Mouse (Mus musculus): ENCODE results near the gene A730046J19Rik.

The A730046J19Rik gene

DNA sequence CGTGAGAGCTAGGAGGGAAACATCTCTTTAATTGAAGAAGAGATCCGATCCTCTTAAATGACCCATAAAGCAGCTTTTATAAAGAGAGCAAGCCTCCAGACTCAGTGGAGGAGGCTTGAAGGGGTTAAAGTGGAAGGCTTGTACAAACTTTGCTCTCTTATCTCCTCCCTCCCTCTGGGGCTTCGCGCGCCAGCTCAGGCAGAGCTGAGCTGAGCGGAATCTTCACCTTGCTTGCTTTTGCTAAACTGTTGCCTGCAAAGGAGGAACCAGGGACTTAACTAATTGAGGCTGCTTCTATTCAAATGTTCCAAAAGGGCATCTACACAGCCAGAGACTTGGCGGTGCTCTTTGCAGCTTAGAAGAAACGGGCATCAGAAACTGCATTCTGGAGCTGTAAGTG is at the start of gene A730046J19Rik:
Gene A730046J19Rik, plus strand, starts transcription at position 173 of the 400 bp plus-strand sequence.
- ATAC-seq (ENCODE audit: low TSS enrichment) = peak; percentile 70

DNA sequence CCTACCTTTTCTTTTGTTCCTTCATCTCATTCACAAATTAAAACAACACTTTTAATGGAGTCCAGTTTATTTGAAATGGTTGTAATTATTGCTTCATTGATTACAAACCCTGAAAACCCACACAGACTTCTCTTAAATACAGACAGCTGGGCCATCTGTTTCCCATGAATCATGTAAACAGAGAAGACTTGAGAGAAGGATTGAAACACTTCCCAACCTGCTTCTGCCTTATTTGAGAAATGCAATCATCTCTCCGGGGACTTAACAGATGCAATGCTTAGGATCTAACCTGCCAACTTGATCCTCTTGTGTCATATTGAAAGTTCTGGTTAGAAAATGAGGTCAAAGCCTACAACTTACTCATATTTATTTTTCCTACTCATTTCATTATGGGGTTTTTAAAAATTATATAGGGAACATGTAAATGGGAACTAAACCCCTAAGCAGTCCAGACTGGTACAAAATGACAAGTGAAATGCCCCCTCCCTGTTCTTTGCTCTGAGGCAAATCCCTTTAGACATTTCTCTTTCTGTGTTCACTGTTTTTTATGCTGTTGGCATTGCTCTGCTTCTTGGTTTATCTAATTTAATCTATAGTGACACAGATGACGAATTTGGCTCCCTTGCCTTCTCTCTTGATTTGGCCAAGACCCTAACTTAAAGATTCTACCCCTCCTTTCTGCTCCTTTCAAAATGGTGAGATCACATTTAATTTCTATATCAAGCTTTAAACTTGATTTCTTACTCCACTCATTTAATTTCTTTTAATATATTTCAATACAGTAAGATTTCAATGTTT is 48.7 kb upstream of the A730046J19Rik start:
- ATAC-seq (ENCODE audit: low TSS enrichment) = no peak

DNA sequence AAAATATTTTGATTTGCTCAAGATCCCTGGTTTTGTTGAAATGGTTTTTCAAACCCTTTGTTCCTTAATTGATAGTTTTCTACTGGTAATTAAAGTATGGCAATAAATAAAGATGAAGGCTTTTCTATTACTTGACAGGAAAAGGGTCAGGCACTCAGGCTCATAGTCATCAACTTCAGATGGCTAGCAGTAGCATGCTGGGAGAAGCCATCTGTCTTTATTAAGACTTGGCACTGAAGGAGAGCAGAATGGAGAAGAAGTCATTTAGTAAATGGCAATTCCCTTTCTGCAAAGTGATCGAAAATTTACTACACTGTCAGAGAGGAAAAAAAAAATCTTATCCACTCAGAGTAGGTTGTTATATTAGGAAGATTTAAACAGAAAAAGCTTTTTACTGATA is 17.2 kb upstream of the A730046J19Rik start:
- no peak for ATAC-seq (ENCODE audit: low TSS enrichment)

DNA sequence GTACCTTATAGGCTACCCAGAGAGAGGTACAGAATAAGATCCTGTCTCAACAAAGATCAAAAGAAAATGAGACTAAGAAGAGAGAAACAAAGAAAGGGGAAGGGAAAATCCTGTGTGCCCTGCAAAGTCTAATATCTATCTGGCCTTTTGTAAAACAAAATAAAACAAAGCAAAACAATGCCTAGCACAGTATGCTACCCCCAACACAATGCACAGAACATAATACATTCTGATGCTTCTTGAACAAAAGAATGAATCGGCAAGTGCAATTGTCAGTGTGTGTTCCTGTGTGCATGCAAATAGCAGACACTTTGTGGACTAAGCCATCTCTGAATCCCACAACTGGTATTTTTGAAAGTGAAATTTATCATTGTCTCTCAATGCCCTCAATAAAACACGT is 3.5 kb upstream of the A730046J19Rik start:
- no peak for ATAC-seq (ENCODE audit: low TSS enrichment)

DNA sequence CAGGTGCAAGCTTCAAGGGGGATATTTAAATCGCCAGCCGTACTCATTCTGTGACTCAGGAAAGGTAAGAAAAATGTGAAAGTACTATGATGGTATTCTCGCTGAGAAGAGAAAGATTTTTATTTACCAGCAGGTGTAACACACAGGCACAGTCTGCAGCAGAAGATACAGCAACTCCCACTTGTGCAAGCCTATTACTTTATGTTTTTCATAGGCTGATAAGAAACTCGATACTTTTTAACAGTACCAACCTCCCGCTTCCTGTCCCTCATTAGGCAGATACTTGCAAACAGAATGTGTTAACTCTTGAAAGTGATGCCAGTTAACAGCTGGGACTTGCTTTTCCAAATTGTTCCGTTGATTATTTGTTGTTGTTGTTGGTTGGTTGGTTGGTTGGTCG is 616 bp downstream of the A730046J19Rik start:
- no peak for ATAC-seq (ENCODE audit: low TSS enrichment)

DNA sequence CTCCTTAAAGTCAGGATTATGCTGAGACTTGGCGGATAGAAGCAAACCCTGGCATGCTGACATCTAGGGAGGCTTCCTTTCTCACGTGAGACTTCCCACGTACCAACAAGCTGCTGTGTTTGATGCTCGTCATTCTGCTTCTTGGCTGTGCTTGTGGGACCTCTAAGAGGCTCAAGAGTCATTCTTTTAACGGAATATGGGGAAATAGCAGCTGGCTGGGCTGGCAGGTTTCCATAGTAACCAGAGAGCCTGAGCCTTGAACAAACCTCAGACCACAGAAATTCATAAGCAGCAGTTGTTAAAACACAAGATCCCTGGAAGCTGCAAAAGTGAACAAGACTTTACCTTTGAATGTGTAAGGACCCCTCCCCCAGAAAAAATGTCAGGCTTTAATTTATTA is 9.4 kb downstream of the A730046J19Rik start:
- no peak for ATAC-seq (ENCODE audit: low TSS enrichment)
